Mouse (Mus musculus) cerebellum, adult 2 months (tissue): Measurements from ENCODE around the gene Sult2b1.

Experiments
- CTCF ChIP-seq: fragments of 200-500 bp; IDR thresholded peaks from 2 replicates; pipeline ENCODE4 v1.5.1; 2011; ENCODE audit warnings: low read depth, mild to moderate bottlenecking, control low read depth, low read length, moderate library complexity, borderline replicate concordance; ENCODE audit not compliant: insufficient read depth
- POLR2A ChIP-seq: fragments of 200-500 bp; IDR thresholded peaks from 2 replicates; pipeline ENCODE4 v1.6.1; 2011; ENCODE audit warnings: low read length, control low read depth, borderline replicate concordance; ENCODE audit not compliant: insufficient read depth

- TF ChIP-seq POLR2A, result no peak
- TF ChIP-seq CTCF, result no peak
These were observed 10.5 kb upstream of the Sult2b1 start for GRCm38 (mm10) chr7:45794971-45795370.
